Mouse (Mus musculus): ENCODE results near the gene Alk.

DNA sequence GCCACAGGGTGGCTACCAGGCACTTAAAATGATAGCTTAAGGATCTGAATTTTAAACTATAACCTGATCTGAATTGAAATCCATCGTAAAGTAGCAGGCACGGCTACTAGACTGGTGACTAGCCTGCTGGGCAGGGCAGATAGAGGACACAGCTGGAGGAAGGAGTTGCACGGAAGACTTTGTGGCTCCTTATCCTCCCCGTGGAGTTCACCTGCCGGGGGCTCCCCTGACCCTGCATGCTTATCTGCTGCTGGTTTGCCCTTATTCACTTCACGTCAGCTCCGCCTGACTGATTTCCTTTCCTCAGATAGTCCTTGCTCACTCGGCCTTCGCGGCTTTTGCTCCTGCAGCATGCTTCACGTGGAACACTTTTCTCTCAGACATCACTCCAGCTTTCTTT is 484.1 kb downstream of the Alk start:
- TF ChIP-seq CTCF (IDR thresholded peaks at IDR 0.05; ENCODE audit: extremely low read depth, insufficient read depth, low read length) (no peak), POLR2A (IDR thresholded peaks at IDR 0.05; ENCODE audit: extremely low read depth, insufficient read depth, low read length) (no peak)
